Mouse (Mus musculus): ENCODE data around the gene Taf6. TPM values are rescaled to one million over a fixed set of nuclear protein-coding genes. Genes with fewer than 3 reads are reported as not detected.
A peak's percentile ranks its signal among the peaks of the same experiment; 100 is the strongest.

Gene Taf6
- polyA plus RNA-seq, 1 experiment from 2014 or later = 106 TPM

- ATAC-seq (ENCODE audit: low FRiP score) (no peak), DNase-seq (ENCODE audit: low spot score) (no peak)
- Histone ChIP-seq H3K4me3 (ENCODE audit: low read depth, low read length) (0 out of 2 replicates have a peak overlapping the region, but pooled peaks have one; percentile 6), H3K27ac (ENCODE audit: low read depth, low read length) (no peak overlapping the region), H3K36me3 (ENCODE audit: control insufficient read depth, insufficient read depth, low read length) (peaks cover 23% of the 10 kb centered on the region), H3K4me1 (replicated peaks; ENCODE audit: control insufficient read depth, insufficient read depth, low read length) (no peaks in the 10 kb centered on the region; the same call in 1 of the 2 replicates), H3K4me2 (replicated peaks; ENCODE audit: low read depth, low read length) (no peak overlapping the region), H3K9me3 (ENCODE audit: control insufficient read depth, low read length) (no peaks in the 10 kb centered on the region), H3K9ac (ENCODE audit: low read depth, low read length) (no peak overlapping the region), H3K27me3 (ENCODE audit: control insufficient read depth, insufficient read depth, low read length) (no peaks in the 10 kb centered on the region)
- 76% methylated on average over 6 of the region's 6 CpGs for WGBS
These were observed 24.2 kb downstream of the Taf6 start for GRCm38 (mm10) chr5:138163046-138163445.

DNA sequence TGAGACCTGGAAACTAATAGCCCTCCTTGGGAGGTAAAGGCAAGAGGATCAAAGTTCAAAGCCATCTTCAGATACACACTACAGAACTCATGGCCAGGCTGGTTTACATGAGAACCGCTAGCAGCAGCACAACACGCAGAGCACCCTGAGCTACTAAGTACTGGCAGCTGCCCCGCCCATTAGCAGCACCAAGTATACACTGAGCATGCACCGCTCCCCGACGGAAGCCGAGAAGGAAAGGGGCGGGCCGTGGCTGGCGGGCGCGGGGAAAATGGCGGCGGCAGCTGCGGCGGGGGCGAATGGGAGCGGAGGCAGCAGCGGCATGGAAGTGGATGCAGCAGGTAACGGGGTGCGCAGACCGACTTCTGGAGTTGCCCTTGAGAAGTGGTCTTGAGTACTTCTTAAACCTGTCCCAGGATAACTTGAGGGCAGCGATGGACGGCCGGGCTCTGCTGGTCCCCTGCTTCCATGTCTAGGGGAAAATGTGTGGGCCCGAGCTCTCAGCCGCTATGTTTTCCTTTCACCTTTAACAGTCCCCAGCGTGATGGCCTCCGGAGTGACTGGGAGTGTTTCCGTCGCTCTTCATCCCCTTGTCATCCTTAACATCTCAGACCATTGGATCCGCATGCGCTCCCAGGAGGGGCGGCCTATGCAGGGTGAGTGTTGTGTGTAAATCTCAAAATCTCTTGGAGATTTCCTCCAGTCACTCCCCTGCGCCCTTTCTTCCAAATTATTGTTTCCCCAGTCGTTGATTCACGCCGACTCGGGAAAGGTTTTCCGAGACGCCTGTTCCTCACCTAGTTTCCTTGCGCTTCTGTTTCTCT lies 26.2 kb downstream of the Taf6 start, which contains the start of gene Cops6:
Gene Cops6 (plus strand): TSS at position 230 of the 824 bp plus-strand sequence.
- Histone ChIP-seq H3K9ac (ENCODE audit: low read depth, low read length) (peak within 1 kb of the TSS; percentile 74), H3K9me3 (ENCODE audit: control insufficient read depth, low read length) (no peaks in the 10 kb centered on the region), H3K36me3 (ENCODE audit: control insufficient read depth, insufficient read depth, low read length) (peaks cover 15% of the 10 kb centered on the region; the same call in 1 of the 2 replicates), H3K4me3 (ENCODE audit: low read depth, low read length) (peak within 1 kb of the TSS; percentile 75), H3K4me2 (replicated peaks; ENCODE audit: low read depth, low read length) (peak within 1 kb of the TSS; percentile 83), H3K27me3 (ENCODE audit: control insufficient read depth, insufficient read depth, low read length) (no peaks in the 10 kb centered on the region), H3K4me1 (replicated peaks; ENCODE audit: control insufficient read depth, insufficient read depth, low read length) (no peaks in the 10 kb centered on the region; the same call in 1 of the 2 replicates), H3K27ac (ENCODE audit: low read depth, low read length) (peak within 1 kb of the TSS; percentile 45; the same call in 1 of the 2 replicates)
- ATAC-seq (ENCODE audit: low FRiP score) = peak; percentile 92
- DNase-seq (ENCODE audit: low spot score) = peak; percentile 95
- 1% methylated on average over 42 of the region's 42 CpGs for whole genome bisulfite sequencing

- peaks cover 14% of the 10 kb centered on the region; the same call in 1 of the 2 replicates for H3K36me3 ChIP-seq (ENCODE audit: control insufficient read depth, insufficient read depth, low read length)
- DNase-seq (ENCODE audit: low spot score) (no peak), ATAC-seq (ENCODE audit: low FRiP score) (no peak)
- WGBS = 70% methylated on average over 7 of the region's 7 CpGs
- peak overlapping the region; percentile 83 for H3K4me2 ChIP-seq (replicated peaks; ENCODE audit: low read depth, low read length)
- H3K4me1 ChIP-seq (replicated peaks; ENCODE audit: control insufficient read depth, insufficient read depth, low read length) = no peaks in the 10 kb centered on the region; the same call in 1 of the 2 replicates
- H3K9ac ChIP-seq (ENCODE audit: low read depth, low read length) = peak overlapping the region; percentile 74; the same call in 1 of the 2 replicates
- no peaks in the 10 kb centered on the region for H3K27me3 ChIP-seq (ENCODE audit: control insufficient read depth, insufficient read depth, low read length)
- no peak overlapping the region for H3K27ac ChIP-seq (ENCODE audit: low read depth, low read length)
- peak overlapping the region; percentile 75; the same call in 1 of the 2 replicates for H3K4me3 ChIP-seq (ENCODE audit: low read depth, low read length)
- no peaks in the 10 kb centered on the region for H3K9me3 ChIP-seq (ENCODE audit: control insufficient read depth, low read length)
These were observed 27.0 kb downstream of the Taf6 start for GRCm38 (mm10) chr5:138160224-138160762.

- ATAC-seq (ENCODE audit: low FRiP score) (peak; percentile 96), DNase-seq (ENCODE audit: low spot score) (peak; percentile 93)
- H3K27ac ChIP-seq (ENCODE audit: low read depth, low read length) = peak within 1 kb of the TSS; percentile 96
- WGBS = under 1% methylated on average over 31 of the region's 31 CpGs
- H3K27me3 ChIP-seq (ENCODE audit: control insufficient read depth, insufficient read depth, low read length) = no peaks in the 10 kb centered on the region
- no peaks in the 10 kb centered on the region for H3K9me3 ChIP-seq (ENCODE audit: control insufficient read depth, low read length)
- no peaks in the 10 kb centered on the region for H3K4me1 ChIP-seq (replicated peaks; ENCODE audit: control insufficient read depth, insufficient read depth, low read length)
- peak within 1 kb of the TSS; percentile 90 for H3K9ac ChIP-seq (ENCODE audit: low read depth, low read length)
- peak within 1 kb of the TSS; percentile 69 for H3K4me2 ChIP-seq (replicated peaks; ENCODE audit: low read depth, low read length)
- 0 out of 2 replicates have a peak, but pooled peaks cover 4% of the 10 kb centered on the region for H3K36me3 ChIP-seq (ENCODE audit: control insufficient read depth, insufficient read depth, low read length)
- H3K4me3 ChIP-seq (ENCODE audit: low read depth, low read length) = peak within 1 kb of the TSS; percentile 81
These were observed 31.7 kb downstream of the Taf6 start, which contains the start of gene Zfp113 for GRCm38 (mm10) chr5:138155443-138155976. Zfp113 (minus strand) TSS chr5:138155744.

DNA sequence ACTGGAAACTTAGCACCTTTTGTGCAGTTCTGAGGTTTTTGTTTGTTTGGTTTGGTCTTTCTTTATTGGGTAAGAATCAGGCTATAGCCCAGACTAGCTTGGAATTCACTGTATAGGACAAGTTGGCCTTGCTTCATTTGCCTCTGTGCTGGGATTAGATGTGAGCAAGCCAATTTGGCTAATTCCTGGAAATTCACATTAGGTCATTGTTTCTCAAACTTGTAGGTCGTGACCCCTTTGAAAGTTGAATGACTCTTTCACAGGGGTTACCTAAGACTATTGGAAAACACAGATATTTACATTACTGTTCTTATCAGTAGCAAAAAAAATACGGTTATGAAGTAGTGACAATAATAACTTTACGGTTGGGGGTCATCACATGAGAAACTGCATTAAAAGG lies 32.9 kb downstream of the Taf6 start:
- Histone ChIP-seq H3K27ac (ENCODE audit: low read depth, low read length) (no peak overlapping the region), H3K4me1 (replicated peaks; ENCODE audit: control insufficient read depth, insufficient read depth, low read length) (no peaks in the 10 kb centered on the region), H3K27me3 (ENCODE audit: control insufficient read depth, insufficient read depth, low read length) (no peaks in the 10 kb centered on the region), H3K9me3 (ENCODE audit: control insufficient read depth, low read length) (no peaks in the 10 kb centered on the region), H3K4me3 (ENCODE audit: low read depth, low read length) (peak overlapping the region; percentile 81), H3K9ac (ENCODE audit: low read depth, low read length) (peak overlapping the region; percentile 90), H3K4me2 (replicated peaks; ENCODE audit: low read depth, low read length) (peak overlapping the region; percentile 69), H3K36me3 (ENCODE audit: control insufficient read depth, insufficient read depth, low read length) (0 out of 2 replicates have a peak, but pooled peaks cover 5% of the 10 kb centered on the region)
- no peak for DNase-seq (ENCODE audit: low spot score)
- no peak for ATAC-seq (ENCODE audit: low FRiP score)
- 82% methylated on average over 3 of the region's 3 CpGs for WGBS

DNA sequence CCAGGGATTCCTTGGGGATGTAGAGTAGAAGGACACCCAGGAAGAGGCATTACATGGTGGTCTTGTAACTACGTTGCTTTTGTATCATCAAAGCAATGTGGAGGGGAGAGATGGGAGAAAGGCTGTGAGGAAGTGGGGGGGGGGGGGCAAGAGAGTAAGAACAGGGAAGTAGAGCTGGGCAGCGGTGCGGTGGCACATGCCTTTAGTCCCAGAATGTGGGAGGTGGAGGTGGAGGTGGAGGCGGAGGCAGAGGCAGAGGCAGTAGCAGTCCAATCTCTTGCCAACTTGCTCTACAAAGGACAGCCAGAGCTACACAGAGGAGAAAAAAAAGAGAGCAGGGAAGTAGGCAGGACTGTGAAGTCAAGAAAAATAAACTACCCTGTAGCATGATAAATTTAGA lies 48.7 kb downstream of the Taf6 start:
- DNase-seq (ENCODE audit: low spot score) = no peak
- Histone ChIP-seq H3K9ac (ENCODE audit: low read depth, low read length) (no peak overlapping the region), H3K9me3 (ENCODE audit: control insufficient read depth, low read length) (no peaks in the 10 kb centered on the region), H3K27me3 (ENCODE audit: control insufficient read depth, insufficient read depth, low read length) (no peaks in the 10 kb centered on the region), H3K4me3 (ENCODE audit: low read depth, low read length) (no peak overlapping the region), H3K27ac (ENCODE audit: low read depth, low read length) (no peak overlapping the region; the same call in 1 of the 2 replicates), H3K36me3 (ENCODE audit: control insufficient read depth, insufficient read depth, low read length) (no peaks in the 10 kb centered on the region), H3K4me1 (replicated peaks; ENCODE audit: control insufficient read depth, insufficient read depth, low read length) (no peaks in the 10 kb centered on the region), H3K4me2 (replicated peaks; ENCODE audit: low read depth, low read length) (no peak overlapping the region)
- no peak for ATAC-seq (ENCODE audit: low FRiP score)
- 79% methylated on average over 4 of the region's 4 CpGs for WGBS

DNA sequence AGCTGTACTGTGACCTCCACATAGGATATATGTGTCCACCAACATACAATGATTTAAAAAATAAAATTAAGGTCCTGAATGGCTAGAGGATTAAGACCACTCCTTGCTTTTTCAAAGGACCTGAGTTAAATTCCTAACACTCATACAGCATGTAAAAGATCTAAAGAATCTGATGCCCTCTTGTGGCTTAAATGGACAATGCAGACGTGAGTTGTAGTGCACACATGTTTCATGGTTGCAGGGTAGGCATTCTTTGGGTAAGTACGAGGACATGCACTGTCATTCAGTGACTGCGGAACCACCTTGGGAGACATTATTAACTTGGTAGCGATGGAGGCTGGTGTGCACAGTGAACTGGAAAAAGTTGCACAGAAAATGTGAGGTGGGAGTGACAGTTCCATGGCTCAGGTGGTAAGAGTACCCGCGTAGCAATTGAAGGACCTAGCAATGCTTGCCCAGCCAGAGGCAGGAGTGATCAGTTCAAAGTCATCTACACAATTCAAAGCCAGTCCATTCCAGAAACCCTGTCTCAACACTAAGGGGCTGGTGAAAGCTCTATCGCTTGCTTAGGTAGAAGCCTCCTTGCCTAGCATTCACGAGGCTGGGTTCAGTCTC lies 49.2 kb downstream of the Taf6 start:
- Histone ChIP-seq H3K27me3 (ENCODE audit: control insufficient read depth, insufficient read depth, low read length) (no peaks in the 10 kb centered on the region), H3K4me3 (ENCODE audit: low read depth, low read length) (no peak overlapping the region), H3K9ac (ENCODE audit: low read depth, low read length) (no peak overlapping the region), H3K27ac (ENCODE audit: low read depth, low read length) (no peak overlapping the region), H3K4me1 (replicated peaks; ENCODE audit: control insufficient read depth, insufficient read depth, low read length) (no peaks in the 10 kb centered on the region), H3K9me3 (ENCODE audit: control insufficient read depth, low read length) (no peaks in the 10 kb centered on the region), H3K36me3 (ENCODE audit: control insufficient read depth, insufficient read depth, low read length) (0 out of 2 replicates have a peak, but pooled peaks cover 2% of the 10 kb centered on the region), H3K4me2 (replicated peaks; ENCODE audit: low read depth, low read length) (no peak overlapping the region)
- 62% methylated on average over 8 of the region's 8 CpGs for WGBS
- ATAC-seq (ENCODE audit: low FRiP score) = peak; percentile 45; the same call in 1 of the 2 replicates
- DNase-seq (ENCODE audit: low spot score) = peak; percentile 67

DNA sequence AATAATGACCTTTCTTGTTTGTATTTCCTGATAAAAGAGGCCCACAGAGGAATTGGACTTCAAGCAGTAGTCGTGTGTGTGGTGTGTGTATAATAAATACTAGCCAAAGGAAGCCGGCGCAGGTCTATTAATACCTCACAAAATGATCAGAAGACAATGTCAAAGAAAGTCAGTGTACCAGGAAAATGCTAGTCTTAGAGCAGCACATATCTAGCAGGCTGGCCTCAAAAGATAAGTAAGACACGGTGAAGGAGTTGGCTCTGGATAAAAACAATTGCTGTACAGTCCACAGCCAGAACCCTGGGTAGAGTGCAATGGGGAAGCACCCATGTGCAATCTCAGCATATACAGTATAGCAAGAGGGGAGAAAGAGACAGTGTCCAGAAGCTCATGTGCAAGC lies 50.0 kb downstream of the Taf6 start:
- Histone ChIP-seq H3K36me3 (ENCODE audit: control insufficient read depth, insufficient read depth, low read length) (0 out of 2 replicates have a peak, but pooled peaks cover 2% of the 10 kb centered on the region), H3K9ac (ENCODE audit: low read depth, low read length) (no peak overlapping the region), H3K4me2 (replicated peaks; ENCODE audit: low read depth, low read length) (no peak overlapping the region), H3K27ac (ENCODE audit: low read depth, low read length) (no peak overlapping the region), H3K4me1 (replicated peaks; ENCODE audit: control insufficient read depth, insufficient read depth, low read length) (no peaks in the 10 kb centered on the region), H3K9me3 (ENCODE audit: control insufficient read depth, low read length) (no peaks in the 10 kb centered on the region), H3K27me3 (ENCODE audit: control insufficient read depth, insufficient read depth, low read length) (no peaks in the 10 kb centered on the region), H3K4me3 (ENCODE audit: low read depth, low read length) (no peak overlapping the region)
- DNase-seq (ENCODE audit: low spot score) (no peak), ATAC-seq (ENCODE audit: low FRiP score) (no peak)
- WGBS = 91% methylated on average over 4 of the region's 4 CpGs
